ENCODE assay signal across 5 mouse cellular contexts in the genomic region with DNA sequence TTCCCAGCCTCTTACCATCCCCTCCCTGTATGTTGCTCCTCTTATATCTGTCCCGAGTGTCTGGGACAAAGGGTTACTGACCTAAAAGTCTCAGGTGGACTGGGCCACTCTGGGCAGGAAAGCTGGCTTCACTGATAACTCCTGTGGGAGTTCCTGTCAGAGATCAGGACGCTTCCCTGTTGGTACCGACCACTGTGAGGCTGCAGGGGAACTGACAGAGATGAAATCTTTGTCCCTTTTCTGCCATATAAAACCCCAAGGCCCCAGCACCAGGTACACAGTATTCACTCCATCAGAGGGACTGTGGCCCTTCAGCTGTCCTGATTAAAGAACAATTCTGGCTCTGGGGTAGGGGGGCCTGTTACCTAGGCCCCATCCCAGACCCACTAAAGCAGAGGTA.
DNase-seq lines count a peak whose midpoint lies in the region; ATAC-seq lines count a peak whose summit lies in the region.
"Not testable (repeated sequence)": the region's sequence is repeated elsewhere in the genome, so short reads cannot be mapped to it uniquely, and the experiment has no call there.

No protein-coding gene starts in this region.

- not testable (repeated sequence) for H3K27me3 ChIP-seq in midbrain, embryonic 11.5 days (ENCODE audit: control insufficient read depth, insufficient read depth, low read length)

- not testable (repeated sequence) for H3K27ac ChIP-seq in midbrain, embryonic 11.5 days (ENCODE audit: low read depth, low read length)

- not testable (repeated sequence) for H3K4me3 ChIP-seq in midbrain, embryonic 11.5 days (ENCODE audit: low read depth, low read length)

- H3K4me1 ChIP-seq in midbrain, embryonic 11.5 days (ENCODE audit: control insufficient read depth, insufficient read depth, low read length), result not testable (repeated sequence)

- peak; percentile 74 for DNase-seq in heart, adult 11 months
- DNase-seq in midbrain, embryonic 11.5 days (ENCODE audit: low spot score, missing footprints), result peak; percentile 37
- peak; percentile 14 for DNase-seq in testis, postnatal 10 days (ENCODE audit: low spot score)

- H3K36me3 ChIP-seq in midbrain, embryonic 11.5 days (ENCODE audit: control insufficient read depth, insufficient read depth, low read length), result not testable (repeated sequence)

- not testable (repeated sequence) for H3K9me3 ChIP-seq in midbrain, embryonic 11.5 days (ENCODE audit: control insufficient read depth, low read length)

- peak; percentile 55 for ATAC-seq in common myeloid progenitor, adult 5-6 weeks (replicated peaks; ENCODE audit: low read depth, poor library complexity, severe bottlenecking)
- 0 out of 2 replicates have a peak, but pooled peaks have one; percentile 14 for ATAC-seq in megakaryocyte progenitor cell, adult 5-6 weeks (replicated peaks; ENCODE audit: poor library complexity)
- not testable (repeated sequence) for ATAC-seq in midbrain, embryonic 11.5 days (ENCODE audit: low FRiP score)

- 89% methylated on average over 3 of the region's 3 CpGs for WGBS in midbrain, embryonic 11.5 days

- H3K9ac ChIP-seq in midbrain, embryonic 11.5 days (ENCODE audit: low read length), result not testable (repeated sequence)

- H3K4me2 ChIP-seq in midbrain, embryonic 11.5 days, result not testable (repeated sequence)

Comparison
In these comparisons a context has a peak if more than half of its experiments do, and no peak if none do; other contexts are left out.
1. DNase-seq: peak in every context shown above with its lines; median percentile 74 in heart, adult 11 months; 37 in midbrain, embryonic 11.5 days; 14 in testis, postnatal 10 days.